Comparison of ENCODE assay signal across 8 mouse cellular contexts in genomic region chr1:52149934-52150346, GRCm38 (mm10). TPM values are rescaled to one million over a fixed set of nuclear protein-coding genes. Genes with fewer than 3 reads are reported as not detected.
A peak's percentile ranks its signal among the peaks of the same experiment; 100 is the strongest.
DNase-seq lines count a peak whose midpoint lies in the region; ATAC-seq and TF ChIP-seq lines count a peak whose summit lies in the region.

No protein-coding gene starts in this region.

- H3K27me3 ChIP-seq in embryonic facial prominence, embryonic 14.5 days (replicated peaks; ENCODE audit: control insufficient read depth, insufficient read depth, low read length): no peaks in the 10 kb centered on the region
- H3K27me3 ChIP-seq in heart, embryonic 16.5 days (ENCODE audit: control insufficient read depth, insufficient read depth, low read length): no peaks in the 10 kb centered on the region
- peaks cover 11% of the 10 kb centered on the region; the same call in 1 of the 2 replicates for H3K27me3 ChIP-seq in midbrain, embryonic 12.5 days

- peaks cover 17% of the 10 kb centered on the region for H3K36me3 ChIP-seq in embryonic facial prominence, embryonic 14.5 days (ENCODE audit: control insufficient read depth, insufficient read depth, low read length)
- H3K36me3 ChIP-seq in heart, embryonic 16.5 days (ENCODE audit: control insufficient read depth, insufficient read depth): peaks cover 13% of the 10 kb centered on the region
- 0 out of 2 replicates have a peak, but pooled peaks cover 7% of the 10 kb centered on the region for H3K36me3 ChIP-seq in midbrain, embryonic 12.5 days

- WGBS in embryonic facial prominence, embryonic 14.5 days: 24% methylated on average over 9 of the region's 9 CpGs
- 36% methylated on average over 9 of the region's 9 CpGs for WGBS in heart, embryonic 16.5 days
- WGBS in midbrain, embryonic 12.5 days: 39% methylated on average over 9 of the region's 9 CpGs

- intact Hi-C loops in left cerebral cortex, adult 2 months (cut with DNase I): loop anchor here (5.0 to 10.0 kb wide), 2 partner anchors 315 to 482 kb away; partner anchors contain the start of gene Nemp2

- 0 out of 2 replicates have a peak overlapping the region, but pooled peaks have one; percentile 1 for H3K27ac ChIP-seq in embryonic facial prominence, embryonic 14.5 days (replicated peaks; ENCODE audit: low read depth, low read length)
- H3K27ac ChIP-seq in heart, embryonic 16.5 days (ENCODE audit: low read length): peak overlapping the region; percentile 81
- H3K27ac ChIP-seq in left cerebral cortex, adult 2 months: peak overlapping the region; percentile 24; the same call in 1 of the 2 replicates
- H3K27ac ChIP-seq in midbrain, embryonic 12.5 days (replicated peaks): no peak overlapping the region

- ATAC-seq in embryonic facial prominence, embryonic 14.5 days (ENCODE audit: low read depth): peak; percentile 80
- ATAC-seq in heart, embryonic 16.5 days (replicated peaks; ENCODE audit: extremely low read depth, insufficient read depth, low FRiP score): peak; percentile 51; the same call in 1 of the 2 replicates
- ATAC-seq in midbrain, embryonic 12.5 days (ENCODE audit: low FRiP score, low read depth): peak; percentile 78

- no peaks in the 10 kb centered on the region for H3K9me3 ChIP-seq in embryonic facial prominence, embryonic 14.5 days (ENCODE audit: control insufficient read depth, low read length)
- H3K9me3 ChIP-seq in heart, embryonic 16.5 days (replicated peaks; ENCODE audit: control insufficient read depth, low read length): no peaks in the 10 kb centered on the region
- H3K9me3 ChIP-seq in midbrain, embryonic 12.5 days: no peaks in the 10 kb centered on the region

- H3K4me1 ChIP-seq in embryonic facial prominence, embryonic 14.5 days (ENCODE audit: control insufficient read depth, insufficient read depth, low read length): peaks cover 14% of the 10 kb centered on the region; the same call in 1 of the 2 replicates
- H3K4me1 ChIP-seq in heart, embryonic 16.5 days (ENCODE audit: control insufficient read depth, insufficient read depth, low read length): peaks cover 29% of the 10 kb centered on the region
- H3K4me1 ChIP-seq in midbrain, embryonic 12.5 days: peaks cover 7% of the 10 kb centered on the region; the same call in 1 of the 2 replicates

- DNase-seq in 3T3-L1 (ENCODE audit: low read depth, low spot score) (peak; percentile 47), NIH3T3 (ENCODE audit: low read depth) (peak; percentile 50)
- DNase-seq in embryonic facial prominence, embryonic 14.5 days (ENCODE audit: low spot score): peak; percentile 90
- DNase-seq in left cerebral cortex, adult 2 months (ENCODE audit: extremely low spot score in 1 of 2, low spot score in 2 of 2): peak in 1 of 2 experiments; percentile 47
- peak; percentile 56 to 76 for DNase-seq in thymus, postnatal 36 days
- DNase-seq in kidney, adult 11 months: no peak

- no peak overlapping the region for H3K4me2 ChIP-seq in embryonic facial prominence, embryonic 14.5 days (ENCODE audit: low read depth, low read length)
- H3K4me2 ChIP-seq in heart, embryonic 16.5 days (ENCODE audit: low read depth, low read length): 0 out of 2 replicates have a peak overlapping the region, but pooled peaks have one; percentile 1
- no peak overlapping the region for H3K4me2 ChIP-seq in midbrain, embryonic 12.5 days (replicated peaks)

- no peak overlapping the region for H3K9ac ChIP-seq in embryonic facial prominence, embryonic 14.5 days (ENCODE audit: low read depth, low read length)
- H3K9ac ChIP-seq in heart, embryonic 16.5 days (ENCODE audit: low read length): peak overlapping the region; percentile 31; the same call in 1 of the 2 replicates
- no peak overlapping the region for H3K9ac ChIP-seq in midbrain, embryonic 12.5 days (replicated peaks)

- TF ChIP-seq CTCF in left cerebral cortex, adult 2 months (IDR thresholded peaks at IDR 0.05): no peak

- H3K4me3 ChIP-seq in embryonic facial prominence, embryonic 14.5 days (ENCODE audit: low read depth, low read length): no peak overlapping the region
- no peak overlapping the region for H3K4me3 ChIP-seq in heart, embryonic 16.5 days (ENCODE audit: low read length)
- H3K4me3 ChIP-seq in left cerebral cortex, adult 2 months: no peak overlapping the region
- H3K4me3 ChIP-seq in midbrain, embryonic 12.5 days: no peak overlapping the region

RNA-seq across cellular contexts. Expression of gene Stat1, which starts 30.7 kb away (rescaled TPM):
- 21.2 and 24.6 TPM in 2 replicates for polyA plus RNA-seq in embryonic facial prominence, embryonic 14.5 days (2014; fragmentation: Nextera tagmentation; extraction: Ambion mirVana)
- 36.5 and 50.3 TPM in 2 replicates for polyA plus RNA-seq in heart, embryonic 16.5 days (2015; fragmentation: Nextera tagmentation; extraction: Ambion mirVana)
- total RNA-seq in left cerebral cortex, adult 2 months (2021): 10 to 100 TPM; 18.0 to 18.3 TPM
- polyA plus RNA-seq in midbrain, embryonic 12.5 days (2016; fragmentation: Nextera tagmentation; extraction: Ambion mirVana): 14.2 and 14.7 TPM in 2 replicates
